Mouse (Mus musculus) olfactory bulb, adult 2 months (tissue): Measurements from ENCODE around the gene Ski.

Source experiments
- CTCF ChIP-seq: fragments of 200-500 bp; IDR thresholded peaks from 2 replicates; pipeline ENCODE4 v1.5.1; 2012; ENCODE audit warnings: low read depth, mild to moderate bottlenecking, low read length, moderate library complexity; ENCODE audit not compliant: insufficient read depth
- POLR2A ChIP-seq: fragments of 200-500 bp; IDR thresholded peaks from 2 replicates; pipeline ENCODE4 v1.6.1; 2012; ENCODE audit warnings: mild to moderate bottlenecking, low read depth, low read length, moderate library complexity; ENCODE audit not compliant: insufficient read depth

- TF ChIP-seq CTCF = no peak
- TF ChIP-seq POLR2A = no peak
These were observed 48.3 kb downstream of the Ski start for GRCm38 (mm10) chr4:155173822-155174785.
